Mouse (Mus musculus): ENCODE data around the gene Zgpat.
A peak's percentile ranks its signal among the peaks of the same experiment; 100 is the strongest.

Gene Zgpat

GRCm38 (mm10) chr2:181384919-181385391, 20.2 kb downstream of the Zgpat start:
- no peak for DNase-seq (ENCODE audit: low spot score in 2 of 2)

DNA sequence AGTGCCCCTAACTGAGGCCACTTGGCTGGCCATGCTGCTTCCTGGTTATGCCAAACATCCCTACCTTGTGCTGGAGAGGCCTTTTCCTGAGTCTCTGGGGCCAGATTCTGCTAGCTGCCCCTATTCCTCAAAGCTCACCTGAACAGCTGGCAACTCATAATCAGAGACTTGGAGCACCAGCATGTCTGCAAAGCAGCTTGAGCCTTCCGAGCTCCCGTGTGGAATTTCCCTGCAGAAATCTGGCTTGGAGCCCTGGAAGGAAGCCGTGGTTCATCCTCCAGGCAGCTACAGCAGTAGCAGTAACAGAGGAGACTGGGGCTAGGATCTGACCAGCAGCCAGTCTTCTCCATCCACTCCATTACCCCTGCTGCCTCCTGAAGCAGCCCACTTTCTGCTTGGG, 21.2 kb downstream of the Zgpat start:
- no peak for DNase-seq (ENCODE audit: low spot score in 2 of 2)

GRCm38 (mm10) chr2:181386663-181387210, 22.0 kb downstream of the Zgpat start:
- DNase-seq (ENCODE audit: low spot score in 2 of 2), result no peak

DNA sequence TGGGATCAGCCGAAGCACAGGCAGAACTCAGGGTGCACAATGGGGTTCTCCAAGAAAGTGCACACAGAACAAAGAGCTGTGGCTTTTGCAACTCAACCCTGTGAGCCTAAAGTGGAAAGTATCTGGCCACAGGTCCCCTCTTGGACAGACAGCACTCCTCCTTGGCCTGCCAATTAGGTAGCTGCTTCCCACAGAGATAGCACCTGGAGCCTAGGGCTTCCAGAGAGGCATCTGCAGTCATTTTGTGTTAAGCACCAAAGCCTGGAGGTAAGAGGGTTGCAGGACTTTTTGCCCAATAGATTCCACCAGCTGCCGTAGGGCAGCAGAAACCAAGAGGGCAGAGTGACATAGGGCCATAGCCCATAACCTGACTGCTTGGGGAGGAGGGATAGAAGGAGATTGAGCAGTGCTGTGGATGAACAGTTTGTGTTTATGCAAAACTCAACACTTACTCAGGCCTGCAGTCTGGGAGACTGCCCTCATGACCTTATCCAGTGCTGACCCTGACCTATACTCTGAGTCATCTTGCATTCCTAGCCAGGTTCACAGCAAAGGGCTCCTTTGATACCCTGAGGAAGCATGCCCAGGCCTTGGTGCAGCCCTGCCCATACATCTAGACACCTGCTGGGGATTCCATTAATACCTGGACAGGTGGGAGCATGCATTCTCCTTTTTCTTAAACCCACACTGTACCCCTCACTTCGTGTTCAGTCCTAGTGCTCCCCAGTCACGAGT, 25.6 kb downstream of the Zgpat start:
- no peak for DNase-seq (ENCODE audit: low spot score in 2 of 2)

DNA sequence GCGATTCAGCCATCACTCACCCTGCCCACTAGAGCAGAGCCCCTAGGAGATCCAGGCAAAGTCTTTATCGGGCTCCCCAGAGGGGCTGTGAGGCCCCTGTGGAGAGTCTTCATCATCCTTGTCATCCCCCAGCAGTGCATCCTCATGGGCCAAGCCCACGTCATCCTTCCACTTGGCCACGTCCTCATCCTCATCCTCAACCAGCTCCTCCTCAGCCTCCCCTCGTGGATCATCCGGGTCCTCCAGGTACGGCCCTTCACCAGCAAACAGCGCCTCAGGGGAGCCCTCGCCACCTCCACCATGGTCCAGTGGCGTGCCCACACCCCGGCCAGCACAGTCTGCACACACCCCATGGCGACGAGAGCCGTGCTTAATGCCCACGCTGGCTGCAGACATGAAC, 26.3 kb downstream of the Zgpat start:
- no peak for DNase-seq (ENCODE audit: low spot score in 2 of 2)

- no peak for DNase-seq (ENCODE audit: low spot score in 2 of 2)
These were observed 26.8 kb downstream of the Zgpat start for GRCm38 (mm10) chr2:181391541-181391940.

DNA sequence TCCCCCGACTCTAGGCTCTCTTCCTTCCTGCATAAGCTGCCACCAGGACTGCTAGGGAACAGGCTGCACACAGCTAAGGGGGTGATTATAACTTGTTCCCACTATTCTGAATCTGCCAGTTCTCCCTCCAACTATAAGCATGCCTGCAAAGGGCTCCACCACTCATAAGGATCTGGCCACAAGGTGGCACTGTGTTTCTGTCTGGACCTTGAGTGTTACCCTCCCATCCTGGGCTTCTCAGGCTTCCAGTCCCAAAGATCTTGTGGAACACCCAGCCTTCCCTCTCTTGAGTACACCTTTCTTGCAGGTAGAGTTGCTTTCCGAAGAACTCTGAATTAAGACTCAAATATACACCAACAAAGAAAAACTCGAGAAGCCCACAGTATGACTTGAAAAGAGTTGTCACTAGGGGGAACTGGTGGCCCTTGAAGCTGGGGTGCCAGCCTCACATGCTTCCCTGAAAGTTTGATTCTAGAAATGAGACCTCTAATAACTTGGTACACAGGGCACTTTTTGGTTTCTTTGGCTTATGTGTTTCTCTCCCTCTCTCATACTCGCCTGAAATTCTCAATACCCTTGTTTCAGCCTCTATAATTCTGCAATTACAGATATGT, 28.0 kb downstream of the Zgpat start:
- DNase-seq (ENCODE audit: low spot score in 2 of 2), result peak; percentile 69 to 79

DNA sequence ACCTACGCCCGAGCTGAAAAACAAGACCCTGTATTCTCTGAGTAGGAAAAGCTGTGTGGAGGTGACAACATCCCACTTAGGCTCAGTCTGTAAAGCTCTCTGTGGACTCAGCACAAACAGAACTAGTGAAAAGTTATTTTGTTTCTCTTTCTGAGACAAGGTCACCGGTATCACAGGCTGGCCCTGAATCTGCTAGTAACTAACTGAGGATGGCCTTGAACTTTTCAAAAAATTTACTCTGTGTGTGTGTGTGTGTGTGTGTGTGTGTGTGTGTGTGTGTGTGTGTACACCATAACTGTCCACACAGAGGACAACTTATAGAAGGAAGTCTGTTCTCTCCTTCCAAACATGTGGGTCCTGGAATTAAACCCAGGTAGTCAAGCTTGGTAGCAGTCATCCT, 29.4 kb downstream of the Zgpat start:
- no peak for DNase-seq (ENCODE audit: low spot score in 2 of 2)

GRCm38 (mm10) chr2:181397207-181397761, 32.6 kb downstream of the Zgpat start:
- DNase-seq (ENCODE audit: low spot score in 2 of 2), result no peak

DNA sequence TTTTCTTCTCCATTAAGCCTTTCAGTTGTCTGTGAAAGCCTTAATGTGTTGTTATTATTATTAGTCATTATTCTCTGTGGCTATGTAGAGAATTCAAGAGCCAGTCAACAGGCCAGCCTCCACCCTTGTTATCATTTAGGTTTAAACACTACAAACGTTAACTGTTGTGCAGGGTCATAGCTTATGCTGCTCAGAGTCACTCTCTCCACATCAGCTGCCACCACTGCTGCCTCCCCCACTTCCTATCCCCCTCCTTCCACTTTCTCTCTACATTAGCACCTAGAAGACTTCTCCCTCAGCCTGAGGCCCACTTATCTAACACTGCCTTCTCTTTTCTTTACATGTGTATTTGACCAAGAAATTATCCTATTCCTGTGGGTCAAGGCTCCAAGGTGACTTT, 36.8 kb downstream of the Zgpat start:
- DNase-seq (ENCODE audit: low spot score in 2 of 2), result no peak

DNA sequence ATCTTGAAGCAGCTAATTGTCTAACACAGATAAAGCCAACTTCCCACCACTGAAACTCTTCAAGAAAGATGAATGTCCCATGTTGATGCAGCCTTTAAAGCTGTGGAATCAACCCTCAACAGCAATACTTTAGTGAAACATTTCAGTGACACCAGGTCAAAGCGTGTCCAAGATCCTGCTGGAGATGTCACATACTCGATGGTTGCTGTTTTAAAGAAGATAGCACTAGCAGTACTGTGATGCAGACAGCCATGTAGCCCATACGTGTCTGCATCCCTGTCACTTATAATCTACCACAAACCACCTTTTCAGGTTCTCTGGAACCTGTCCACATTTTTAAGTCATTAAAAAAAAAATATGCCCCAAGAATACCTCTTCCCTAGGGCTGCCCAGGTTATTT, 39.0 kb downstream of the Zgpat start:
- DNase-seq (ENCODE audit: low spot score in 2 of 2), result no peak

DNA sequence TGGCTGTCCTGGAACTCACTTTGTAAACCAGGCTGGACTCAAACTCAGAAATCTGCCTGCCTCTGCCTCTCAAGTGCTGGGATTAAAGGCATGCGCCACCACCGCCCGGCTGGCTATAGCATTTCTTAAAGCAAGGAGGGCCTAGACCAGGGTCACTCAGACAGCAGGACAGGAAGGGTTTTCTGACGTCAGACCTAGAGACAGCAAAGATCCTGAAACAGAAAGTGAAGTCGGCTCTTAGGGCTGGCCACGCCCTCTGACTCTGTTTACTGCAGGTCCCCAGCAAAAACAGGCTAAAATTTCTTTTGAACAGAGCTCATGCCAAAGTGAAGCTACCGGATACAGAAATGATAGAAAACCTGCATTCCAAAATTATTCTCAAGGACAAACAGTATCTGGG, 44.9 kb downstream of the Zgpat start:
- DNase-seq (ENCODE audit: low spot score in 2 of 2), result peak; percentile 27 to 46

DNA sequence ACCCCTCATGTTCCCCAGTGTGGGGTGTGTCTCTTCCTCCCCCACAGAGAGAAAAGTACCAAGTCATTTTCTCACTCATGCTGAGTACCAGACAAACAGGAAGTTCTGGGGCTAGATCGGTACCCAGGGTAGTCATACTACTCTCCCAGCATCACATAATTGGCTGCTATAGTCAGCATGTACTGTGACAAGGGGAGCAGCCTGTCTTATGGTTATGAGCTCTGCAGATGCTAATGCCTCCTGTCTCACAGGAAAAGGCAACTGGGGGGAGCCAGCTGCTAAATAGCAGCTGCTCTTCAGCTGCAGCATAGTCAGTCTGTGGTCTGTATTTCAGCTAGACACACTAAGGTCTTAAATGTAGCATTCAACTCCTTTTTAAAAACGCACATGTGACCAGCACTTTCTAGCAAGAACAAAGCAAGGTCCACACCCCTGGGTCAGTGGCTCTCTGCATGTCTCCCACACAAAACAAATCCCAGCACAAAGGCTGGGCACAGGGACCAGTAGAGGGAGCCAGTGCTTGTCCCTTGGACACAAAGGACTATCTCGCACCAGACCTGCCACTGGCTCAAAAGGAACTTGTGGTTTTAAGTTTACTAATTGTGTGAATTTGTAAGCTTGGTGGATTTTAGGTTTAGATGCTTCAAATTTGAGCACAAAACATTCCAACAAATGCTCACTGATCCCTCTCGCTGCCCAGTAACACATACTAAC, 46.2 kb downstream of the Zgpat start:
- DNase-seq (ENCODE audit: low spot score in 2 of 2), result peak; percentile 60 to 61

GRCm38 (mm10) chr2:181413141-181413540, 48.4 kb downstream of the Zgpat start:
- DNase-seq (ENCODE audit: low spot score in 2 of 2), result no peak

DNA sequence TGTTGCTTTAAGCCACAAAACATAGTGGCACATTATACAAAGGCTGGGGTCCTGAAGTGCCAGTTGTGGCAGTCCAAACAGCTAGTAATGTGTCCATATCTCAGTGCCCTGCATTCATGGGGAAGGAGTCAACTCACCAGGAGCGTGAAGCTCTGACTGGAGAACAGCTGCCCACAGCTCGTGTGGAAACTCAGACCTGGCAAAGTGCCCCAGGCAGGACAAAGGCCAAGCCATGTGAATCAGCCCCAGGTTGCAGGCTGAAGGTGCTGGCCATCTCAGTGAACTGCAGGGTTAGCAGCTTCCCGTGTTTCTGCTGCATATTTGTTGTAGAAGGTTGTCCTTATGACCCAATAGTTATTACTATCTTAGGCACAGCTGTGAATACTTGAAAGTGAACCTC, 51.2 kb downstream of the Zgpat start:
- DNase-seq (ENCODE audit: low spot score in 2 of 2), result no peak

GRCm38 (mm10) chr2:181419359-181419758, 54.6 kb downstream of the Zgpat start:
- no peak for DNase-seq (ENCODE audit: low spot score in 2 of 2)

DNA sequence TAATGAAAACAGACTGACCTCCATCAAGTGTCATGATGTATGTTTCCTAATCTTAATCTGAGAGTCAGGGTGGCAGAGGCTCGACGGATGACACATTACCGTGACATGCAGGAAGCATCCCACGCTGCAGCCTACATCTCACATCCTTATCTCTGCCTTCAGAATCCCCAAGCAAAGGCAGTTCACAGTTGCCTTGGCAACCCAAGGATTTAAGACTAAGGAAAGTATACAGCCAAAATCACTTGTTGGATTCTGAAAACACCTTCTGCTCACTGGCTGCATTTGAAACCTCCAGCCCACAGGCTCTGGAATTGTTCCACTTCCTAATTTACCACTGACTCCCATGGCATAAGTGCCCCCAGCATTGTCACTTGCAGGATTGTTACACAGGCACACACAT, 55.7 kb downstream of the Zgpat start:
- no peak for DNase-seq (ENCODE audit: low spot score in 2 of 2)

DNA sequence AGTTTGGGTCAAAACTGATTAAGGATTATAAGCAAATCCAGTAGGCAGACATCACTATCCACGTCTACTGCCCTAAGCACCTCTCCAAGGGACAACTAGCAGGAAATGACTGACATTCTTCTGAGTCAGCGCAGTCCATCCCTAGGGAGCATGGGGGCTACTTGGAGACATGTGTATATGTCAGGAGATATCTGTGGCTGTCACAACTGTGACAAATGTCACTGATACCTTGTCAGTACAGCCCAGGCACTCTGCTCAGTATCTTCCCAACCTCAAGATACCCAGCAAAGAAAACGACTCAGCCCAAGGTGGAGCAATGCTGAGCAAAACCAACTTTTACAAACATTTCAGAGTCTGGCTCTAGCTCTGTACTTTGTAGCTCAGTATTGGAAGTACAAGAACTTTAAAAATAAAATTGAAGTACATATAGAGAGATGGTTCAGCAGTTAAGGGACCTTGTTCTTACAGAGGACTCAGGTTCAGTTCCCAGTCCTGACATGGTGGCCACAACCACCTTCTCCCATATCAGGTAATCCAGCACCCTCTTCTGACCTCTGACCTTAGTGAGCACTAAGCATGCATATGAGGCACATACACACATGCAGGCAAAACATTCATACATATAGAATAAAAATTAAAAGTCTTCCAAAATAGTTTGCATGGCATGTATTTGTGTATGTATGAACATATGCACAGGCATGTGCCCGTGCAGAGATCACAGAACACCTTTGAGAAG, 56.3 kb downstream of the Zgpat start:
- no peak for DNase-seq (ENCODE audit: low spot score in 2 of 2)

GRCm38 (mm10) chr2:181423834-181424233, 59.1 kb downstream of the Zgpat start:
- DNase-seq (ENCODE audit: low spot score in 2 of 2), result no peak

All from natural killer cell, adult 2 months (primary cell).